Mouse (Mus musculus): ENCODE measurements around the gene Spata21.

DNA sequence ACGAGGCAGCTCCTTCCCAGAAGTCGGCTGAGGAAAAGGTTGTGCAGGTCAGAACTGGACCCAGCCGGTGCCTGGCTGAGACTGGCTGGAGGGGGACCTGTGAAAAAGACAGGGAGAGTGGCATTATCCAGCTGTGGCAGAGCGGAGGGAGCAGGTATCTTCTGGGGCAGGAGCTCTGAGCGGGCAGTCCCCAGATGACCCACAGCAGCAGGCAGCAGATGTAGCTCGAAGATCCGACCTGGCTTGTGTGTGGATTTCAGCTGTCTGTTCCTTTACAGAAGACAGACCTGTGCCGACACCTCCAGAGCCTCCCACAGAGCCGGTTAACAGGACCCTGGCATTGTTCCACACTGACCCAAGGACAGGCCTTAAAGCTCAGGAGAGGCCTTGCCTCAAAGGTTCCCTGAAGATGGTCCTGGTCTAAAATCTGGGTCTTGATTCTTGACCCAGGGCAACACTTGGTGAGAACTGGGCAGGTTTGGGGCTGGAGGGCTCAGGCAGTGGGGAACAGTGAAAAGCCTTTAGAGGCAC is 20.6 kb upstream of the Spata21 start:
- no peak for TF ChIP-seq CTCF (IDR thresholded peaks at IDR 0.05; ENCODE audit: low read depth, low read length)
- no peak for TF ChIP-seq POLR2AphosphoS5 (IDR thresholded peaks at IDR 0.05; ENCODE audit: insufficient replicate concordance, low read depth, low read length)

All from G1E (cell line).